Mouse (Mus musculus) cerebellum, adult 2 months (tissue): ENCODE measurements around the gene Mob3a. TPM values are rescaled to one million over a fixed set of nuclear protein-coding genes. Genes with fewer than 3 reads are reported as not detected.

ENCODE experiments used
- DNase-seq, 2 experiments: peaks; one replicate each; pipeline ENCODE4 v3.0.0; 2021
- H3K27ac ChIP-seq: fragments of 200-500 bp; 2 replicates; pipeline ENCODE4 v1.5.1; 2012; ENCODE audit warnings: low read length, control low read depth, inconsistent platforms; ENCODE audit not compliant: insufficient read depth
- H3K27me3 ChIP-seq: fragments of 200-500 bp; 2 replicates; pipeline ENCODE4 v1.6.1; 2012; ENCODE audit warnings: inconsistent platforms, mild to moderate bottlenecking, low read length, moderate library complexity; ENCODE audit not compliant: control insufficient read depth, insufficient read depth
- H3K4me1 ChIP-seq: fragments of 200-500 bp; 2 replicates; pipeline ENCODE4 v1.6.1; 2011; ENCODE audit warnings: low read length; ENCODE audit not compliant: control insufficient read depth, insufficient read depth
- H3K4me3 ChIP-seq: fragments of 200-500 bp; replicated peaks from 2 replicates; pipeline ENCODE3; 2011; ENCODE audit warnings: mild to moderate bottlenecking, low read depth, low read length, control low read depth; ENCODE audit not compliant: insufficient read depth
- CTCF ChIP-seq: fragments of 200-500 bp; IDR thresholded peaks from 2 replicates; pipeline ENCODE4 v1.5.1; 2011; ENCODE audit warnings: low read depth, mild to moderate bottlenecking, control low read depth, low read length, moderate library complexity, borderline replicate concordance; ENCODE audit not compliant: insufficient read depth
- POLR2A ChIP-seq: fragments of 200-500 bp; IDR thresholded peaks from 2 replicates; pipeline ENCODE4 v1.6.1; 2011; ENCODE audit warnings: low read length, control low read depth, borderline replicate concordance; ENCODE audit not compliant: insufficient read depth
- WGBS: fragments of 180-500 bp; shearing (Covaris S2); methylation state at CpG from one replicate; pipeline ENCODE4 v1.1.7; 2018; 5-methylcytosine and 5-hydroxymethylcytosine counted together
- polyA plus RNA-seq: library from polyadenylated mRNA; depleted of rRNA; stranded (reverse); fragments of >200 nt; gene quantifications from 2 replicates; pipeline ENCODE4 v1.2.3, GENCODE M21; 2012; rRNA removed

The Mob3a gene
- 12.6 and 14.2 TPM in 2 replicates for polyA plus RNA-seq

- peak within 1 kb of the TSS; percentile 68 for H3K4me3 ChIP-seq
- H3K27me3 ChIP-seq = no peaks in the 10 kb centered on the region
- H3K27ac ChIP-seq = peak within 1 kb of the TSS; percentile 32
- WGBS = under 1% methylated on average over 59 of the region's 59 CpGs
- H3K4me1 ChIP-seq = peaks cover 28% of the 10 kb centered on the region
- TF ChIP-seq CTCF (no peak), POLR2A (peak; percentile 58; the same call in 1 of the 2 replicates)
- DNase-seq = peak; percentile 99 to 100
These were observed at the start of gene Mob3a, which contains the start of gene Izumo4 for GRCm38 (mm10) chr10:80701721-80702535. TSS of gene Mob3a (minus strand) at chr10:80701977. TSS of gene Izumo4 (plus strand) at chr10:80702184.

- WGBS = 6% methylated on average over 16 of the region's 16 CpGs
- peak overlapping the region; percentile 63 for H3K27ac ChIP-seq
- TF ChIP-seq CTCF (peak; percentile 65), POLR2A (no peak)
- H3K4me1 ChIP-seq = peaks cover 8% of the 10 kb centered on the region; the same call in 1 of the 2 replicates
- DNase-seq = peak; percentile 72 to 88
- H3K27me3 ChIP-seq = no peaks in the 10 kb centered on the region
- peak overlapping the region; percentile 30 for H3K4me3 ChIP-seq
These were observed 49.5 kb upstream of the Mob3a start for GRCm38 (mm10) chr10:80751188-80751832.

- Histone ChIP-seq H3K27ac (no peak overlapping the region), H3K4me3 (no peak overlapping the region), H3K4me1 (peaks cover 6% of the 10 kb centered on the region; the same call in 1 of the 2 replicates), H3K27me3 (no peaks in the 10 kb centered on the region)
- WGBS = 51% methylated on average over 6 of the region's 6 CpGs
- DNase-seq = no peak
- TF ChIP-seq POLR2A (no peak), CTCF (no peak)
These were observed 46.8 kb upstream of the Mob3a start for GRCm38 (mm10) chr10:80748609-80749008.

- 10% methylated on average over 3 of the region's 3 CpGs for WGBS
- DNase-seq = peak; percentile 85 to 89
- H3K27me3 ChIP-seq = no peaks in the 10 kb centered on the region
- H3K4me1 ChIP-seq = peaks cover 6% of the 10 kb centered on the region; the same call in 1 of the 2 replicates
- no peak for TF ChIP-seq POLR2A
- peak; percentile 99 for TF ChIP-seq CTCF
- no peak overlapping the region for H3K4me3 ChIP-seq
- no peak overlapping the region for H3K27ac ChIP-seq
These were observed 45.6 kb upstream of the Mob3a start for GRCm38 (mm10) chr10:80747410-80747809.

- peaks cover 11% of the 10 kb centered on the region; the same call in 1 of the 2 replicates for H3K4me1 ChIP-seq
- no peak overlapping the region for H3K4me3 ChIP-seq
- 60% methylated on average over 5 of the region's 5 CpGs for WGBS
- no peak overlapping the region for H3K27ac ChIP-seq
- no peaks in the 10 kb centered on the region for H3K27me3 ChIP-seq
- no peak for DNase-seq
- TF ChIP-seq POLR2A (no peak), CTCF (no peak)
These were observed 42.5 kb upstream of the Mob3a start for GRCm38 (mm10) chr10:80744262-80744661.

- Histone ChIP-seq H3K27me3 (no peaks in the 10 kb centered on the region), H3K27ac (peak within 1 kb of the TSS; percentile 49), H3K4me1 (peaks cover 16% of the 10 kb centered on the region; the same call in 1 of the 2 replicates), H3K4me3 (peak within 1 kb of the TSS; percentile 89)
- peak; percentile 96 to 99 for DNase-seq
- TF ChIP-seq POLR2A (peak; percentile 66; the same call in 1 of the 2 replicates), CTCF (no peak)
- WGBS = 1% methylated on average over 25 of the region's 25 CpGs
These were observed 40.6 kb upstream of the Mob3a start, which contains the start of gene Ap3d1 for GRCm38 (mm10) chr10:80742180-80742978. TSS of gene Ap3d1 (minus strand) at chr10:80742264.

GRCm38 (mm10) chr10:80741634-80742179 is 39.9 kb upstream of the Mob3a start:
- WGBS = under 1% methylated on average over 46 of the region's 46 CpGs
- no peaks in the 10 kb centered on the region for H3K27me3 ChIP-seq
- peak overlapping the region; percentile 89 for H3K4me3 ChIP-seq
- no peak for TF ChIP-seq CTCF
- no peak for TF ChIP-seq POLR2A
- peak overlapping the region; percentile 49 for H3K27ac ChIP-seq
- peaks cover 20% of the 10 kb centered on the region; the same call in 1 of the 2 replicates for H3K4me1 ChIP-seq
- DNase-seq = no peak
